Mouse (Mus musculus): Measurements from ENCODE around the gene Zbtb49.

DNA sequence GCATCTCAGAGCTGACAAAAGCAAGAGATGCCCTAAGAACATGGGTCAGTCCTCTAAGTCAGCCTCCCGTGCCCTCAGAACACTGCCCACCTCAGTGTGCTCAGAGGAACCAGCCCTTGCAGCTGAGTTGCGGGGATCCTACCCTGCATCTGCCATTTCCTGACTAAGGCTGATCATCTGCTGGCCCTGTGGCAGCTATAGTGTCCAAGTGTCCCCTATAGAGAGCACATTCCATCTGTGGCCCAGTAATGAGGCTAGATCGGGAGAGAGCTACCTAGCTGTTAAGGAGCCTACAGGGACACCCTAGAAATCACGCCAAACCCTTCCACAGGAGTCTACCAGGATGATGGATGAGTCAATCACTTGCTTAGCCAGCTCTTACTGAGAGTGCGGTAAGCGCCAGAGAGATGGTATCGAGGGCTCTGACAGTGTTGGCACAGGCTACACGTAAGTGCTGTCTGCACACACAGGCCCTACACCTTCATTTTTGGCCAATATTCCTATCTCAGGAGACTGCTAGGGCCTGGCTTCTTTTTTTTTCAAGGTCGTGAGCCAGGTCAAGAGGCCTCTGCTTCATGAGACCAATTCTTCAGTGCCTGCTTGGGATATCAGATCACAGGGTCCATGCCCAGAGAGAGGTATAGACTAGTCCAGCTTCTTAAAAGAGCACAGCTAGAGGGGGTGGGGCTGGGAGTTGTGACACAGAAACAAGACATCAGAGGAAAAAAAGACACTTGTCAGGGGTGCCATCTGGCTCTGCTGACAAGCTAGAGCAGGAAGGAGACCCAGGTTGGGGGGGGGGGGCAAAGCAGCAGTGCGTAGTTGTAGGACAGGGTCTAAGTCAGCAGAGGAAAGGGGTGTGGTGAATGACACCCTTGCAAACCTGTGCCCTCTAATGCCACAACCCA, 67.8 kb downstream of the Zbtb49 start:
- TF ChIP-seq POLR2A (IDR thresholded peaks at IDR 0.05; ENCODE audit: low read depth, low read length) (no peak), CTCF (conservative IDR thresholded peaks at IDR 0.05; ENCODE audit: insufficient read depth, insufficient read length, low read depth, low read length) (no peak)
